Mouse (Mus musculus) gonadal fat pad, adult 2 months (tissue): Measurements from ENCODE around the gene Nrp1. TPM values are rescaled to one million over a fixed set of nuclear protein-coding genes. Genes with fewer than 3 reads are reported as not detected.

Source experiments
- DNase-seq: peaks from one replicate; pipeline ENCODE4 v3.0.0-alpha.2; 2012; ENCODE audit warnings: low read depth
- polyA plus RNA-seq: library from polyadenylated mRNA; depleted of rRNA; stranded (reverse); fragments of >200 nt; gene quantifications from 2 replicates; pipeline ENCODE4 v1.2.3, GENCODE M21; 2012

The Nrp1 gene
- polyA plus RNA-seq, 1 experiment = 45.7 TPM

DNA sequence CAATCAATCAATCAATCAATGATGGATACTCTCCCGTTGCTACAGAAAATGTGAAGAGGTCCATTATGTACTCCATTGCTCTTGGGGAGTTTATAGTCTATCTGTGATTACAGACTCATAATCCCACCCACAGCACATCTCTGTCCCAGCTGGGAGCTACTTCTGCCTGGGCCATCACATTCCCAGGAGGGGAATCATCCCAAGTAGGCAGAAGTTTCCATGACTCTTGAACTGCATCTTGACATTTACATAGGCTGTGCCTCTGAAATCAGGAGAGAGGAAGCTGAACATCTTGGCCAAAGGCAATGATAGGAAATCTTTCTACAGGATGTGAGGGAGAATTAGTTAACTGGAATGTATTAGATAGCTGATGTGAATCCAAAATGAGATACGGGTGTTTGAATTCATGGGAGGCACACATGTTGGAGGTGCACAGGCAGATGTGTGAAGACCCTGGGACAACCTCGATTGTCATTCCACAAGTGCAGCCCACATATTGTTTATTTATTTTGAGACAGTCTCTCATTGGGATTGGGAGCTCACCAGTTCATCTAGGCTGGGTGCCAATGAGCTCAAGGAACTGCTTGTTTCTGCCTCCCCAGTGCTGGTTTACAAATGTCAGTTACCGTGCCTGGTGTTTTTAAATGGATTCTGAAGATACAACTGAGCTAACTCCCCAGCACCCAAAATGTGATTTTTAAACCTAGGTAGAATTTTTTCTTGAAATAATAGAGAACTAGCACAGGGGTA, 108.5 kb downstream of the Nrp1 start:
- DNase-seq = no peak

DNA sequence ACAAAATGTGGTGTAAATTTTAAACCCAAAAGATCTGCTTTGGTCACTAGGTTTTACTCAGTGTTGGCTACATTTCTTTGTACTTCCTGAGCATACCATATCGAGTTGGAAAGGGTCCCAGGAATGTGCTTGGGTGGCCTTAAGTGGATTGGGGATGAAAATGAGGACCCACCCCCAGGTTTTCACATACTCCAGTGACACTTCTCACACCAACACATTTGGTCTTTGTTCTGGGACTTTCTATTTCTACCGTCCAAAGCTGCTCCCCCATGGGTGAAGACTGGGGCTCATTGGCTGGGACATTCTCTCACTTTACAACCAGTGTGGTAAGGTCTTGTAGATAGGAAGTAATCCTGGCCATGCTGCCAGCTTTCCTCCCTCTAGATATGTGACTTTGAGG, 111.7 kb downstream of the Nrp1 start:
- DNase-seq = no peak

DNA sequence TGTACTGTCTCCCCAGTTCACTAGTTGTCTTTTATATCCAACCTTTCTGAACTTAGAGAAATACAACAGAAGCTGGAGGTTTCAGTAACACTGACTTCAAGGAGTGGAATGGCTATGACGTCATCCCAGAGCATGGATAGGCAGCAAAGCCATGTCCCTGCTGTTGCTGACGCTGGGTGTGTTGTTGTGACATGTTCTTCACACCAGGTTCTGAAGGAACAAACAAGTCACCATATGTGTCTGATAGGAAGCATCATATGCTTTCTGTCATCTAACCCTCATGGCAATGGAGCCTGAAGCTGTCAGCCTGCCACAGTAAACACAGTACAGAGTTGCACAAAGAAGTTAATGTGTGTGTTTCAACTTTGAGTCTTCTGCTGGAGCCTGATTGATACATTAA, 112.8 kb downstream of the Nrp1 start:
- DNase-seq = no peak

DNA sequence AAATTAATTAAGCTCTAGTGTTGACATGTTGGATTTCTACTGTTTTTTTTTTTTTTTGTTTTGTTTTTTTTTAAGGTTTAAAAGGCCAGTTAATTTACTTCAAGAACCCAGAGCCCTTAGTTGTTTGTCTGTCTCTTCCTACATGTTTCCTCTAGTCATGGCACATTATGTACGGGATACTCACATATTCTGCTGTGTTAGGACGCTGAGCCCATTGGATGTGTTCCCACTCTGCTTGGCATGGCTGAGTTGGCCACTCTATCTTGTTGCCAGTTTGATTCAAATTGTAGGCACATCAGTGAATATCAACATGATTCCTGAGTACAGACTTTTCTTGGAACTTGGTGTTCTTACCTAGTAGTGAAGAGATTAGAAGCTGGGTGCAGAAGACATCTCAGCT, 114.5 kb downstream of the Nrp1 start:
- DNase-seq = no peak

DNA sequence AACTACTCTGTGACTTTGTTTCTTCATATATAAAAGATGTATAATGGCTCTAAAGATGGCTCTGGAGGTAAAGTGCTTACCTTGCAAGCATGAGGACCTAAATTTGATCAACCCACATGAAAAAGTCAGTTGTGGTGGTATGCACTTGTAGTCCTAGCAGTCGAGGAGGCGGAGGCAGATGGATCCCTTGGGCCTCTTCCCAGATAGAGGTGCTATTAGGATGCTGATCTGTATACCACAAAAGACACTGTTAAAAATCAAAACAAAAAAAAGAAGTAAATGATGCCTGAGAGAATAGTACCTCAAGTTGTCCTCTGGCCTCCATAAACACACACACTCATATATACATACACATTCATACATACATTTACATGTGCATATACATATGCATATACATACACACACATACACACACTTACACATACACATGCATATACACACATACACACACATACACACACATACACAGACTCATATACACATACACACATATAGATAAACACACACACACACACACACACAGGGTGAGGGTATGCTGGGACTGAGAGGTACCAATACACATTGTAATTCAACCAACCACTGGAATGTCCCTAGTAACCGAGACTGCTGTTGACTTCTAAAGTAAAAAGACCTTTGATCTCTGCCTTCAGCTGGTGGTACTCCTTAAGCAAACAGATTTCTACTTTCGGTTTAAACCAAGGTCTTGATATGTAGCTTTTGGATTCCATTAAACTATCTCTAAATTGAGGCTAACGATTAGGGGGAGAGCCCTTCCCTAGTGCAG, 115.2 kb downstream of the Nrp1 start:
- no peak for DNase-seq

DNA sequence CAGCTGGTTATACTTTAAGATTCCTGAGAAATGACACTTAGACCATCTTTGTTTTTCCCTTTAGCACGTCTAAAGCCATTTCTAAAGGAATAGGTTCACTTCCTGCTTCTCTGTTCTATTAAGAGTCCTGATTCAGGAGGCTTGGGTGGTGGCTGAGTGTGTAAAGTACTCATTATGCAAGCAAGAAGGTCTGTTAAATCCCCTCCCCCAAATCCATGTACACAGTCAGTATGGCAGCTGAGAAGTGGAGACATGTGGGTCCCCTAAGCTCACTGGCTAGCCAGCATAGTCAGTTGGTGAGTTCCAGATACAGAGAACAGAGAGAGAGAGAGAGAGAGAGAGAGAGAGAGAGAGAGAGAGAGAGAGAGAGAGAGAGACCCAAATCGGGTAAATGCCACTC, 116.2 kb downstream of the Nrp1 start:
- DNase-seq = no peak

DNA sequence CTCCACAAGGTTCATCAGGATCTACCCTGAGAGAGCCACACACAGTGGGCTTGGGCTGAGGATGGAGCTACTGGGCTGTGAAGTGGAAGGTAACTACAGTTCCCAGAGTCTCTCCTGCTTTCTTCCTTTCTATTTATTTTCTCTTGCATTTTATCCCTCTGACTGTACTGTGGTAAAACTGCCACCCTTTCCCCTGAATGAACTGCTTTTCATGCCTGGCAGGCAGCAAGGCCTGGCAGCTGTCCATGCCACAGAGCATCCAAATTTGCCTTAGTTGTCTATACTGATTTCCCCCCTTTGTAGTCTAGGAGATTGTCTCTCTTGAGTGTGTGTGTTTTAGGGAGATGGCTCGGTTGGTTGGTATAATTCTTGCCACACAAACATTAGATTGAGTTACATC, 117.8 kb downstream of the Nrp1 start:
- DNase-seq = no peak

DNA sequence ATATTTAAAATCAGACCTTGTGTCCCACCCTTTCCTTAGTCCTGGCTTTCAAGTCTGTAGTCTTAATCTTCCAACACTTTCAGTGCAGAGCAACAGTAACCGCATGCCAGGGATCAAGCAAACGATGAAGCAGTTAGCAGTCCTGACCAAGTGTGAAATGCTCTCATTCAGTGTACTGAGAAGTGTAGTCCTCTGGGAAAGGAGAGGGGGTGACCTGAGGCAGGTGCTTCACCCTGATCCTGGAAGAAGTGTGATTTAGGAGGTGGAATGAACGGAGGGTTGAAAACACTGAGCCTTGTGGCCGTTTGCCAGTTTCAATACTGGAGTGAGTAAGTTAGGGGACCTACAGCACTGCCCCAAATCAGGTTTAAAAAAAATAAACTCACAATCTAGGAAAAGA, 119.6 kb downstream of the Nrp1 start:
- no peak for DNase-seq

DNA sequence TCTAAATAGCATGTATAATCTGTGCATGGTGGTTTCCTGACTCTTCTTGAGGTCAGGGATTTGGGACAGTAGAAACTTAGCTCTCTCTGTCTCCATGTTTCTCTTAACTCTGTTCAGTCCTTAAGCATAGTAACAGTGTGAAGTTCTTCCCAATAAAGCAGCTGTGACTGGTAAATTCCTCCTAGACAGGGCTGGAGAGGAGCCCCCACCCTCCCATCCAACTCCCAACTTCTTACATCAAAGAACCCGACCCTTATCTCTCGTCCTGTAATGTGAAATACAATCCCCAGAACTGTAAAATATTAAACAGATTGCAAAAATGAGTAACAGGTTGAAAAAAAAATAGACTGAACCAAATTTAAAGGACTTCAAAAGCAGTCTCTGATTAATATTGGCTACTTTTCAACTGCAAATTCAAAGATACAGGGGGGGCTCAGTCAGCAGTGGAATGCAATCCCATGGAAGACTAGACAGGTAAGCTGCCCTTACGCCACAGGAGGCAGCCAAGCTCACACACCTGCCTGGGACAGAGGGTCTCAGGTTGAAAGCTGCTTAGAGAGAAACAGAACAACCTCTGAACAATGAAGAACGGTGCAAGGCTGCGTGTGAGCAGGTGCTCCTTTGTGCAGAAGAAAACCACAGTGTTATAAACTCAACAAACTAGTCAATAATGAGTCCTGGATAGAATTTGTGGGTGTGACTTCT, 121.1 kb downstream of the Nrp1 start:
- no peak for DNase-seq

DNA sequence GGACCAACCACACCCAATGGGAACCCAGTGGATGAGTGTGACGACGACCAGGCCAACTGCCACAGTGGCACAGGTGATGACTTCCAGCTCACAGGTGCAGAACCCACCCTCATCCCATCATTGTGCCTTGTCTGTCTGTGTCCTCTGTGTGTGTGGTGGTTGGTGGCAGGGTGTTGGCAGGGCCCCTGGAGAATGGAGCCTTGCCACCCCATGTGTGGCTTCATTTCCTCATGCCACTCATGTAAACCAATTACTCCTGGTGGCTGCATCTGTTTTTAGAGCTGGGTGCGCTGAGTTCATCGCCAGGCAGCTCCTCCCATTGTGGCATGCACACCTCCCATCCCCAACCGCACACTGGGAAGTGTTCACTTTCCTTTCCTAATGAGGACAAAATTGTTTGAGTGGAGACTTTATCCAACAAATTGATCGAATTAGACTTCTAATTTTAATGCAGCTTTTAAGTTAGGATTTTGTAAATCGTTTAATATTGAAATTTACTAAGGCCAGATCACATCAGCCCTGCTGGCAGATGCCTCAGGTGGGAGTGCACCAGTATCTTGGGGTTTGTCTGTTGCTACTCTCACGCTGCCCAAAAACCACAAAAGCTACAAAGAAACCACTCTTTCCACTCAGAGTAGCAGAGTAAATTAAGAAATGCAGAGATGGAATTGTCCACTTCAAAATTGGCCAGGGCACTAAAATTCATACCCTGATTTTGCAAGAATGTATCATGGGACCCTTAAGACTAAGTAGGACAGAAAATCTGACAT, 122.7 kb downstream of the Nrp1 start:
- no peak for DNase-seq

DNA sequence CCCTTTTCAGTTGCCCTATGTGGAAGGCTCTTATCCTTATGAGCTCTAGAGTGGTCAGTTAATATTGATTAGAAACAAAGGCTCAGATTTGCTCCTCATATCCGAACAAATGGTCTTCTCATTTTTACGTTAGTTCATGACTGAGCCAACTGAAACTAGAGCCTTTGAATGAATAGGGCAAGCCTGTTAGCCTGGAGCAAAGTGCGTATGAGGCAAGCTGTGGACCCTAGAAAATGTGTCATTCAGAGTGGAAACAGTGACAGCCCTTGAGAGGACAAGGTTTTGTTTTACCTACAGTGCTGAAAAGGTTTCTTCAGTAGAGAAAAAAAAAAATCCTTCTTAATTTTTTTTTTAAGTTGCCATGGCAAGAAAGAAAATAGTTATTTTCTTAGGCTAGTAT, 124.9 kb downstream of the Nrp1 start:
- no peak for DNase-seq

DNA sequence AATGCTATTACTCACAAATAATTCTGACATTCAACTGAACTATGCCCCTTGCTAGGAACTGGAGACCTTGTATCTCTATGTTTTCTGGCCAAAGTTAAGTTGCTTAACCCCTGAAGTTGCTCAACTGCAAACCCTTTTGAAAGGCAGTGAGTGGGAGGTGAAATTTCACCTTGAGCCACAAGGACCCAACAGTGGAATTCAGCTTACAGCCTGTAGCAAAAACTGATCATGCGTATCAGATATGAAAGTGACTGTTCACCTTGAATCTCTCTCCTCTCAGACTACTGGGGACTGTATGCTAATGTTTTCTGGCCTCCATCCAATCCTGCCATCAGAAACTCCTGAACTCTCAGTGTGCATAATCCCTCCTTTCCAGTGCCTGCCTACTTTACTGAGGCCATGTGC, 126.3 kb downstream of the Nrp1 start:
- peak; percentile 54 for DNase-seq

DNA sequence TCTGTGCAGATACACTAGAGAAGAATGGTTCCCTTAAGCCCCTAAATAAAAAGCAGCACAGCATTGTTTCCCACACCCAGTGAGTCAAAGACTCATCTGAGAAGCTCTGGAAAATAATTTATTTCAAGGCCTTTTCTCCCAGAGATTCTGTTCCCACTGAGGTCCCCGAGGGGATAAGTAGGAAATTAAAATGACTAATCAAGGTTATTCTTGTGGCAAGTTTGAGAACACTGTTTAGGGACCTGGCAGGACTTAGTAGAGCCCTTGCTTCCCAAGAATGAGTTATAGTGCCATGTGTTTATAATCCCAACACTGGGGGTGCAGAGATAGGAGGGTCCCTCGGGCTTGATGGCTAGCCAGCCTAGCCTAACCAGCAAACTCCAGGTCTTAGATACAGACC, 127.6 kb downstream of the Nrp1 start:
- DNase-seq = no peak

DNA sequence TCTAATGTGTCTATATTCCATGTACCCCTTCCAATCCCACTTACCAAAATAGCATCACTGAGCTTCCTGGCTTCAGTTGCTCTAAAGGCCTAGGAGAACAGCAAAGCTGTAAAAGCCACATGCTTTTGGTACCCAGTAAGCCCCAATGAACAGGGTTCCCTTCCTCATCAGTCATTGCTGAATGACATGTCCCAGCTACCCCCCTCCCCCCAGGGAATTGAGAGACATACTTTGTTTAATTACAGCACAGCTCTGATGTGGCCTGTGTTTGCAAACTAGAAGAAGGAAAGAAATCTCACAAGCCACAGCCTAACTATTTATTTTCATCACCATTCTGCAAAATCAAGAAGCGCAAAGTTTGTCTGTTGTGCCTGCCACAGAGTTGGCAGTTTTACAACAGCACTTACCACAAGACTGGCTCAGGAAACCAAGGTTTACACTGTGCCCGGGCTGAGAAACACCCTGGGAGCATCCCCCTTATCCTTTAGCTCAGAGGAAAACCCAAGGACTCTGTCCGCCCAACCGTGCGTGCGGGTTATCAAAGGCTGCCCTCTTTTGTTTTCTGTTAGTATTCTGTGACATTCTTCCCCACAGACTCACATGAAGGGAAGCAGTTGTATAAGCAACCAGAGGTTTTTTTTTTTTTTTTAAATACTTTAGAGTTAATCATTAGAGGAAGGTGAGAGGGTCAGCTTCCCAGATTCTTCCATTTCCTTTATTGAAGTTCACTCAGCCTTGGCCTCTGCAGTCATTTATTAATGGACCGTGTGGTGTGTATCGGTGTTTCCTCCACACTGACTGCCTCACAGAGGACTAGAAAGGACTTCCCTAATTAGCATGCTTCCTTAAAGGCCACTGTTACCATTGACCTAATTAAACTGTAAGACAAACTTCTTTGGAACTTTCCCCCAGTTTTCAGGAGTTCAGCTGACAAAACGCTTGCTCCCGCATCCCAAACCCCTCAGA, 129.8 kb downstream of the Nrp1 start:
- DNase-seq = no peak

DNA sequence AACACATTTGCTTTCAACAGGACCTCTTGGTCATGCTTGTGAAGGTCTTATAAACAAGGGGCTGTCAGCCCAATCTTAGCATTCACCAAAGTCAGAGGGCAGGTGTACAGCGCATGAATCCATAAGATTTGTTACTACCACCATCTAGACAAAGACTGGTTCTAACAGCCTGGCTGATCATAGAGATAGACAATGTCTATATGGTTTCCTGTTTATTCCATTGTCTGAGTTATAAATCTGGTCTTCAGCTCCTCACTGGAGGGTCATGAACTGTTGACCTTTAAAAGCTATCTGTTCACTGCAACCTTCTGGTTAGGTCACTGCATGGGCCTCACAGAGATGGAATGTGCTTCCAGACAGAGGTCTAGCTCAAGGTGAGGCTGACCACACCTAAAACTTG, 130.9 kb downstream of the Nrp1 start:
- DNase-seq = no peak

DNA sequence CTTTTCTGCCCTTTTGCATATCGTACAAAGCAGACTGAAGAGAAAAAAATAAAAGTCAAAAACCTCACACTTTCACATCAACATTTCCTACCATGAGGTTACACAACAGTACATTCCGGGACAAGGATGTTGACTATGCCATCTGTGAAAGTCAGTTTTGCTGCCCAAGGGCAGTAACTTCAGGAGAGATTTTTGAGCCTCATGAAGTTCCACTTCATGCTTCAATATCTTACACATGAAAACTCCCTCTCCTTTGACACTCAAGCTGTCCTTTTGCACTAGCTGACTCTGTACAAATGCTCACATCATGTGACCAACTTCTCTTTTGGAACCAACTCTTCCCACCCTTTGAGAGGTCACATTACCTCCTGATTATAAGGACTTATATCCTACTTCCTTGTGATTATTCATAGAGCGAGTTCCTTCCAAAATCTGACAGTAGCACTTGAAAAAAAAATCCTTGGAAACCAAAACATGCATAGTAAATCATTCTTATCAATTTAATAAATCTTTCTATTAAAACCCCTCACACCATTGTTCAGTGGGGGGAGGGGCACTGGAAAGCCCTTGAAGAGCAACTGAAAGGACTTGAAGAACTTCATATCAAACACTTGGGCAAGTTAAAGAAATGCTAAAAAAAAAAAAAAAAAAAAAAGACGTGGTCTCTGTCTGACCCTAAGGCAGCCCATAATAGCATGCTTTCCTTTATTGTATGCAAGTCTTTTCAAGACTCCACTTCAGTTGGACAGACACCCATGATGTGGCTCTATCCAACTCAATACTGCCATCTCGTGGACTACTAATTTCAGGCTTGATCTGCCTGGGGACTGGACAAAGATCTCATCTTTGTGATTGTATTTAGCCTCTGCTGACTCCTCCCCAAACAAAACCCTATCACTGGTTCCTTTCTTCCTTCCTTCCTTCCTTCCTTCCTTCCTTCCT, 133.0 kb downstream of the Nrp1 start:
- DNase-seq = no peak

DNA sequence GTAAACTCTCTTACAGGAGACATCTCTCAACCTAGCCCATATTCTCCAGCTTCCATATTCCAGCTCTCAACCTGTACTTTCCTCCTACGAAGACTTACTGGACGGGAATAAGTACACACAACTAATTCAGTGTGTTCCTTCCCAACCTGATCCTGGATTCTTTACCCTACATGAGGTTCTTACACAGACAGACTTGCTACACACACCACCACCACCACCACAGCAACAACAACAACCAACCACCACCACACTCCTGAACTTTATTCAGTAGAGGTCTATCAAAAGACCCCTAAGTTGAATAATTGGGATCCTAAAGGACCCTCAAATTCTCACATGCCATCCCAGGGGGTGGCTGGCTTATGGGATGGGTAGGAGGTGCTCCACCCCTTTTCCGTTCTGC, 135.4 kb downstream of the Nrp1 start:
- DNase-seq = no peak

DNA sequence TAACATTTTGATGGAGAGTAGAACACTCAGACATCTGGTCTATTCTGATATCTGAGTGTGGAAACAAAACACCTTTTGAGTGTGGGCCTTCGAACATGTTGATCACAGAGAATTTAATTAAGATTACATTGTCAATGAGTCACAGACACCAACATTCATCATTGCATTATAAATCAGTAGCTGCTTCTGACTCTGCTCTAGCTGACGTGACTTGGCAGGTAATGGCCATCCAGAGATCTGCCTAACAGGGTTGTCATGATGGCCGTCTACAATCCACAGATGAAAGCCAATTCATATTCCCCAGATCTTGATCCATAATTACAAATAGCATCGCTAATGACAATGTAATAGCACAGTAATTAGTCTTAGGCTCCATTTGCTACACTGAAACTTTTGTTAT, 140.4 kb downstream of the Nrp1 start:
- no peak for DNase-seq

DNA sequence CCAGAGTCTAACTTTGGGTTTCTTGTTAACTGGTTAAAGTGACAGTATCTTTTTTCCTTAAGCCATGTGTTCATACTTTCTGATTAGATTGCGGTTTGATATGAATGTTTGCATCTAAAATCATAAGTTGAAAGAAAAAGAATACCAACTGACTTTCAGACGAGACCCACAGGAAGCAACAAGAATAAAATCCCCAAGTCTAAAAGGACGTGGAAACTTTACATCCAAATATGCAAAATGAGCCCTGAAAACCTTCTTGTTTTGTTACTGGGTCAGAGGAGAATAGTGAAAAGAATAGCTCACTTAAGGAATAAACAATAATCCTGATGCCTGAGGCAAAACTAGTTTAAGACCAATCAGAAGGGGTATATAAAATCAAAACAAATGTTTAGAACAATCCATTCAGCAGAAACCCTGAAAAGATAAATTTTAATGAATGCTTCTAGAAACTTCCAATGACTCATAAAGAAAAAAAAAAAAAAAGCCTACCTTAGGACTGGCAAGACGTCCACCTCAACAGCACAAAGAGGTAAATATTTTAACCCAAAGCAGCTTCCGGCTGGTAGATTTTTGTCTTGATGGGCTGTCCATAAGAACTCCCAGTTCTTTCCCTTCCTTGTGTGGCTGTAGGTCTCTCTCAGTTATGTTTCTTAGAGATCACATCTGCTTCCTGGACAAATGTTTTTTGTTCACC, 145.9 kb downstream of the Nrp1 start:
- no peak for DNase-seq
